Mouse (Mus musculus) kidney, adult 2 months (tissue): Measurements from ENCODE around the gene Mllt3. TPM values are rescaled to one million over a fixed set of nuclear protein-coding genes. Genes with fewer than 3 reads are reported as not detected.

Experiments used
- DNase-seq: peaks from one replicate; pipeline ENCODE4 v3.0.0; 2021
- H3K27ac ChIP-seq: fragments of 200-500 bp; 2 replicates; pipeline ENCODE4 v1.5.1; 2012; ENCODE audit warnings: low read depth, low read length, control low read depth, inconsistent platforms; ENCODE audit not compliant: insufficient read depth
- H3K27me3 ChIP-seq: fragments of 200-500 bp; replicated peaks from 2 replicates; pipeline ENCODE4 v1.6.1; 2012; ENCODE audit warnings: mild to moderate bottlenecking, moderate library complexity, low read length, inconsistent platforms; ENCODE audit not compliant: control insufficient read depth, insufficient read depth
- H3K36me3 ChIP-seq: fragments of 200-500 bp; 2 replicates; pipeline ENCODE4 v1.6.1; 2012; ENCODE audit warnings: mild to moderate bottlenecking, moderate library complexity, low read length, inconsistent platforms; ENCODE audit not compliant: control insufficient read depth, insufficient read depth
- H3K4me1 ChIP-seq: fragments of 200-500 bp; 2 replicates; pipeline ENCODE4 v1.6.1; 2011; ENCODE audit warnings: low read length; ENCODE audit not compliant: control insufficient read depth, insufficient read depth
- H3K4me3 ChIP-seq: fragments of 200-500 bp; 2 replicates; pipeline ENCODE4 v1.5.1; 2011; ENCODE audit warnings: mild to moderate bottlenecking, low read depth, low read length, control low read depth; ENCODE audit not compliant: insufficient read depth
- CTCF ChIP-seq: fragments of 200-500 bp; conservative IDR thresholded peaks from 2 replicates; pipeline ENCODE4 v1.5.1; 2011; ENCODE audit warnings: low read depth, mild to moderate bottlenecking, control low read depth, low read length, moderate library complexity, mixed read lengths; ENCODE audit not compliant: insufficient read depth, insufficient read length
- POLR2A ChIP-seq: fragments of 200-500 bp; IDR thresholded peaks from one replicate; pipeline ENCODE4 v1.6.1; 2011; ENCODE audit warnings: low read depth, low read length, control low read depth
- WGBS: fragments of 180-500 bp; shearing (Covaris S2); methylation state at CpG from one replicate; pipeline ENCODE4 v1.1.7; 2018; 5-methylcytosine and 5-hydroxymethylcytosine counted together
- polyA plus RNA-seq: library from polyadenylated mRNA; depleted of rRNA; stranded (reverse); fragments of >200 nt; gene quantifications from 2 replicates; pipeline ENCODE4 v1.2.3, GENCODE M21; 2012

Mllt3 gene
- polyA plus RNA-seq, 1 experiment, result 5.2 TPM

DNA sequence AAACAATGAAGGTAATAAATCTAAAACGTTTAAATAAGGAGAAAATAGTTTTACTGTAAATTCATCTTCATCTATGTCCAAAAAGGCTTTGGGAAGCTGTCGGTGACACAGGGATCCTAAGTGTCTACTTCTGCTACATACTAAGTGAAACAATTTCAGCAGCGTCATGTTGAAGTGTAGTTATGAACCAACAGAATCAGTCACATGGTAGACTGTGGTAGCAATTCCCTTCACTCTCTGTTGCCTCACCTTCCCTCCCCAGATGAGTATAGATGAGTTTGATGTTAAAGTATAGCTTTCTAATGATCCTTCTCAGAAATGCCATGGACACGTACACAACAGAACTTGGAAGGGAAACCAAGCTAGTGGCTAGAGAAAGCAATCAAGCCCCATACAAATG lies 79.9 kb downstream of the Mllt3 start:
- peaks cover 6% of the 10 kb centered on the region for H3K4me1 ChIP-seq
- no peak overlapping the region for H3K27ac ChIP-seq
- no peak for DNase-seq
- no peaks in the 10 kb centered on the region for H3K27me3 ChIP-seq
- no peaks in the 10 kb centered on the region for H3K36me3 ChIP-seq
- no peak overlapping the region for H3K4me3 ChIP-seq
- TF ChIP-seq POLR2A (no peak), CTCF (no peak)
- 85% methylated on average over 4 of the region's 4 CpGs for WGBS

DNA sequence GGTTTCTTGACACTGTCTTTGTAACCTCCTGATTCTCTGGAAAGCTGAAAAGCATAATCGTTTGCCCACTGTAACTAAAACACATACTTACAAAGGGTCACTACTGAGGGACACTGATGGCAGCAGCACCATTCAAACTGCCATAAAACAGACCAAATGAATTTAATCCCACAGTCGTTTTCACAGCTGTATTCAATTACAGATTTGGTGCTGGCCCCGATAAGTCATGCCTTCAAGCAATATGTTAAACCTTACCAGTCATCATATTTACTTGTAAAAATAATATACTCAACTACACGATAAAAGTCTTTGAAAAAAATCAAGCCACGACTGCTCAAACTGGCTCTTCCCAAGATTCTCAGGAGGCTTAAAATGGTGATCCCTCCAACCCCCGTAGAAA lies 83.7 kb downstream of the Mllt3 start:
- Histone ChIP-seq H3K36me3 (no peaks in the 10 kb centered on the region), H3K27me3 (no peaks in the 10 kb centered on the region), H3K27ac (no peak overlapping the region), H3K4me1 (no peaks in the 10 kb centered on the region; the same call in none of the 2 replicates), H3K4me3 (no peak overlapping the region)
- no peak for DNase-seq
- 57% methylated on average over 6 of the region's 6 CpGs for WGBS
- TF ChIP-seq CTCF (no peak), POLR2A (no peak)

DNA sequence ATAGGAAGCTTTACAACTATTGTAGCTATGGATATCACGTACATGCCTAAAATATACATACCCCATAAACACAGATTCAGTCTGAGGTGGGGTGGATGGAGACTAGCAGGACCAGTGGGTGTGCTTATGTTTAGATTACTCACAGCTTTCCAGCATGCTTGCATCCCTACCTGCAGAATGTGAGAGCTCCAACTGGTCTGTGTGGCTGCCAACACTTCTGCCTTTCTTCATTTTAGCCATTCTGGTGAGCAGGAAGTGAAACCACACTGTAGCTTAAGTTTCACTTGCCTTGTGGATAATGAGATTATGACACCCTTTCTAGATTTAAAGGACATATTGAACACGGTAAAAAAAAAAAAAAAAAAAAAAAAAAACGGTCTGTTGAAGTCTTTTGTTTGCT lies 88.8 kb downstream of the Mllt3 start:
- no peaks in the 10 kb centered on the region for H3K27me3 ChIP-seq
- DNase-seq, result no peak
- TF ChIP-seq CTCF (no peak), POLR2A (no peak)
- no peak overlapping the region for H3K4me3 ChIP-seq
- H3K36me3 ChIP-seq, result no peaks in the 10 kb centered on the region
- no peaks in the 10 kb centered on the region for H3K4me1 ChIP-seq
- no peak overlapping the region for H3K27ac ChIP-seq
- WGBS, result 67% methylated on average over 3 of the region's 3 CpGs

DNA sequence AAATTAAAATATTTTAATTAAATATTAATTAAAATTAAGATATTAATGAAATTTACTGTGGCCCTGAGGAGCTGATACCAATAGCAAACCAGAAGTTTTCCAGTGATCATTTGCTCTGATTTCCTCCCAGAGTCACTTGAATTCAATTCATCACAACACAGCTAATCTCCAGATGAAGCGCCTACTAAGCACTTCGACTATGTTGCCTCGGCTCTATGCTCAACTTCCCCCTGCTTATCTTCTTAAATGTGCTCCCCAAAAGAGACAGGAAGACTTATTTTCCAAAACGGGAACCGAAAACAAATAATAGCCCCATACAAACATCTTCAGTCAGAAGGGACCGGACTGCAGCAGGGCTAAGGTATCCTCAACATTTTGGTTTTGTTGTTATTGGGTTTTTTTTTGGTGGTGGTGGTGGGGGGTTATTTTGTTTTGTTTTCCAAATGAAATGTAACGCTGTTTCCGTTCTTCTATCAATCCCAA lies 90.2 kb downstream of the Mllt3 start:
- Histone ChIP-seq H3K4me3 (no peak overlapping the region), H3K27ac (no peak overlapping the region), H3K27me3 (no peaks in the 10 kb centered on the region), H3K4me1 (no peaks in the 10 kb centered on the region), H3K36me3 (no peaks in the 10 kb centered on the region)
- 92% methylated on average over 8 of the region's 8 CpGs for WGBS
- DNase-seq, result no peak
- TF ChIP-seq CTCF, result no peak
- TF ChIP-seq POLR2A, result no peak

DNA sequence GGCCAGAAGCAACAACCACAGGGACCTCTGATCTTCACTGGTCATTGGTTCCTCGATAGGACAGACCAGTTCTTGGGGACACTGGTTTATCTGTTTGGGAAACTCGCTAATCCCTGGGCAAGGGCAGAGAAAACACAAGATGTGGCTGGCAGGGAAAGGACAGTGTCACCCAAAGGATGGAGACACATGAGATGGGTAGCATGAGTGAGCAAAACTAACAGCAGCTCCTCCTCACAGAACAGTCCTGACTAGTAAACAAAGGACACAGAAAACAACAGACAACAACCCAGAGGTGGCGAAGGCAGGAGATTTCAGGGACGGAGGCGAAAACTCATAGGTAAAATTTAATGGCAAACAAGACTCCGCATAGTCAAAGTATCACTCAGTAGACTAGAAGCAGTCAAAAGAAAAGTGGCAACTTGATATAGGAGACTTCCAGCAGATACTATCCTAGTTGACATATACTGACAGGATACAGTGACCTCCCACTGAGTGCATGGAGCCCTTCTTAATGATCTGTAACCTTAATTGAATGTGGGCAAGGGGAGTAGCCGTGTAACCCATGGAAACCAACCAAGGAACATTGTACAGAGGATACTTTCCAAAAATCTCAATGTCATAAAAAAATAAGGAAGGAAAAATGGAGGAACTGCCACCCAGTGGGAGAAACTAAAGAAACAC lies 93.5 kb downstream of the Mllt3 start:
- Histone ChIP-seq H3K4me3 (no peak overlapping the region), H3K27ac (no peak overlapping the region), H3K36me3 (no peaks in the 10 kb centered on the region), H3K4me1 (peaks cover 4% of the 10 kb centered on the region; the same call in 1 of the 2 replicates), H3K27me3 (no peaks in the 10 kb centered on the region)
- DNase-seq, result no peak
- WGBS, result 81% methylated on average over 7 of the region's 7 CpGs
- no peak for TF ChIP-seq CTCF

DNA sequence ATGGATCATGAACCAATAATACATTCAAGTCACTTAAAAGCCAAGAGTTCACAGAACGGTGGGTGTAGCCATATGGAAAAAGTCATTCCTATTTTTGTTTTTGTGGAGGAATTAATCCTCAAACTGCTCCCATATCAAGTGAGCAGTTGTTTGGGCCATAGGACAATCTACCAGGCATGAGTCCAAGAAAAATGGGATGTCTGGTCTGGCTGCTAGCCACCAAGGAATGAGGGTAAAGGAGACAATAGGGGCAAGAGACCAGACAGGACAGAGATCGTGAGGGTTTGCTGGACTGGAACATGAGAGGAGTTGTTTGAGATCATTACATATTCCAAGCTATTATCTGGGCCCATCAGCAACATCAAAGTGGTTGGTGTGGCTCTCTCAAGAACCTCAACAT lies 96.8 kb downstream of the Mllt3 start:
- 41% methylated on average over 2 of the region's 2 CpGs for WGBS
- DNase-seq, result peak; percentile 69
- no peaks in the 10 kb centered on the region; the same call in 1 of the 2 replicates for H3K27me3 ChIP-seq

DNA sequence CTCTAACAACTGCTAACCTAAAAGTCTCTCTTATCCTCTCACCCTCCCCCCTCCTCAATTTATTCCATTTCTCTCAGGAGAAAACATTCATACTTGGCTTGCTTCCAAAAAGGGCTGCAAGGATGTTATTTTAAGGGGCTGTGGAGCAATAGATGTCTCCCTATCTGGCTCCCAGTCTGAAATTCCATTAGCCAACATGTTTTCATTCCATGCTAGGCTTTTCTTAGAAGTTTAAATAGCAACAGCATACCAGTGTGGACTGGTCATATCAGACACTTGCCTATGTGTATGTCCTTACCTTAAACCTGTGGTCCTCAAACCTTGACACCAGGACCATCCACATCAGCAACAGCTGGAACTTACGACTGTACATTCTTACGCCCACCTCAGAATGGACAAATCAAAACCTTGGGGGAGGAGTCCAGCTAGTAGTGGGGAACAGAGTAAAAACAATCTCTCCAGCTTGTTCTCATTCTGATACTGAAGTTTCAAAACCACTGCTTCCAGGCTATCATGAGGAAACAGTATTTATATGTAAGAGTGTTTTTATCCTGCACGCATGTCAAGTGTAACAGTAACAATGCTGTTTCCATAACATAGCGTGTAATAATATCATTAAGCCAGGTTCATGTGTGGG lies 99.3 kb downstream of the Mllt3 start:
- WGBS, result 81% methylated on average over 4 of the region's 4 CpGs
- 0 out of 2 replicates have a peak overlapping the region, but pooled peaks have one; percentile 22 for H3K27ac ChIP-seq
- DNase-seq, result no peak

More for the DNA sequence above, 96.8 kb downstream of the Mllt3 start:
- Histone ChIP-seq H3K27ac (no peak overlapping the region), H3K36me3 (no peaks in the 10 kb centered on the region), H3K4me1 (peaks cover 6% of the 10 kb centered on the region; the same call in 1 of the 2 replicates), H3K4me3 (no peak overlapping the region)
- no peak for TF ChIP-seq POLR2A
- no peak for TF ChIP-seq CTCF

More for the DNA sequence above, 99.3 kb downstream of the Mllt3 start:
- H3K4me3 ChIP-seq, result no peak overlapping the region
- no peaks in the 10 kb centered on the region; the same call in 1 of the 2 replicates for H3K27me3 ChIP-seq
- TF ChIP-seq CTCF (no peak), POLR2A (no peak)
- H3K36me3 ChIP-seq, result no peaks in the 10 kb centered on the region
- peaks cover 6% of the 10 kb centered on the region; the same call in 1 of the 2 replicates for H3K4me1 ChIP-seq
